Mouse (Mus musculus): ENCODE data around the gene Clca2.
"Not testable (repeated sequence)": the region's sequence is repeated elsewhere in the genome, so short reads cannot be mapped to it uniquely, and the experiment has no call there.

The Clca2 gene

DNA sequence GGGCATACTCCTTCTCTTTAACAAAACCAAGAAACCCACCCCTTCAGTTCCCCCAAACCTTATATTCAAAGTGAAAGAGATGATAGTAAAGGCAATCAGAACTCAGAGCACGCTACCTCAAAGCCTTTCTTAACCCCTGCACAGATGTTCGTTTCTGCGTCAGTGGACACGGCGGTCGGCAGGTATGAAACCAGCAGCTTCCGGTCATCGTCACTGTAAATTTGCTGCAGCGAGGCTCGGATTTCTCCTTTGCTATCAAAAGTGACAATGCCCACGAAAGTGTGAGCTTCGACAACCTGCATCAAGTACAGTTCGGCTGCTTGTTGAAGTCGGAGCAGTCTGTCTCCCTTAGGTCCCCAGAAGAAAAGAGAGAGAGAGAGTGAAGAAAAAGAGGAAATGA is 13.1 kb downstream of the Clca2 start:
- no peak for DNase-seq (ENCODE audit: low spot score in 2 of 2)

DNA sequence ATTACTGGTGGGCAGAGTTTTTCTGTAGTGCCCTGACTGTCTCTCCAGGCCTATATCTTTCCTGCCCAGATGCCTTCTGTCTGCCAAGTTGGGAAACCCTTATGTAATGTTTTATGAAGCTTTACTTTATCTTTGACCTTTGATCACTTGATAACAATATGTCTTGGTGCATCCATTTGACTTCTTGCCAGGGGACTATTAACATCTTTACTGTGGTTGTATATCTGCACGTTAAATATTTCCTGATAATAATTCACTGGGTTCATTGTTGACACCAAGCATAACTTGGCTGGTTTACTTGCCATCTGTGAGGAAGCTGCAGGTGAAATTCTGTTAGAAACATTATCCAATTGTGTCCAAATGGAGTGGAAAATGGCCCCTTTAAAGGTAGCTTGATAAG is 16.2 kb downstream of the Clca2 start:
- no peak for DNase-seq (ENCODE audit: low spot score in 2 of 2)

DNA sequence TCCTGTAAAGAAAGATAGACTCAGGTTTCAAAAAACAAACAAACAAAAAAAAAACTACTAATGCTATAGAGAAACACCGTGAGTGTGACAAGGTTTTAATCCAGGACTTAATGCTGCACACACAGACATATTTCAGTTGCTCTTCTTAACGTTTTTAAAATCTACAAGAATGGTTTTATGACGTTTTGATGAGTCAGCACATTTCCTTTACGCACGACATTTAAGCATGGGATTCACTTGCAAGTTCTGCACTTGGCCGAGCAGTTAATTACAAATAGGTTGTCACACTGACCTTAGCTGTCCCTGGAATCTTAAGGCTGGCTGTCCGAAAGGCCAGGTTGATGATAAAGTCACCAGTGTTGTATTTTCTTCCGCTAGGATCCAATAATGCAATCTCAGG is 18.3 kb downstream of the Clca2 start:
- no peak for DNase-seq (ENCODE audit: low spot score in 2 of 2)

DNA sequence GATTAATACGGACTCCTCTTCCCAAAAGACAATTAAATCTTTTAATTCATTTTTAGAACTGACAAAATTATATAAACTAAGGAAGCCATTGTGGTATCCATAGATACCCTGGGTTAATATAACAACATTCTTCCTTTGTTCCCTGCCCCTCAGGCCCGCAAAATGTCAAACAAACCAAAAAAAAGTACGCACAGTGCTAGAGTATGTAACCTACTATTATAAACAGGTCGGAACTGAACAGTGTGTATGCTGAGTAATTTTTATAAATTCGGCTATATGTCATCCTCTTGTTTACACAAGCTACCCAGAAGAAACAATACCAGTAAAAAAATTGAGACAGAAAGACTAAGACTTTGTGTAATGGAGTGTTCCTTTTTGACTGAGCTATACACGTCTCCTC is 20.8 kb downstream of the Clca2 start:
- no peak for DNase-seq (ENCODE audit: low spot score in 2 of 2)

DNA sequence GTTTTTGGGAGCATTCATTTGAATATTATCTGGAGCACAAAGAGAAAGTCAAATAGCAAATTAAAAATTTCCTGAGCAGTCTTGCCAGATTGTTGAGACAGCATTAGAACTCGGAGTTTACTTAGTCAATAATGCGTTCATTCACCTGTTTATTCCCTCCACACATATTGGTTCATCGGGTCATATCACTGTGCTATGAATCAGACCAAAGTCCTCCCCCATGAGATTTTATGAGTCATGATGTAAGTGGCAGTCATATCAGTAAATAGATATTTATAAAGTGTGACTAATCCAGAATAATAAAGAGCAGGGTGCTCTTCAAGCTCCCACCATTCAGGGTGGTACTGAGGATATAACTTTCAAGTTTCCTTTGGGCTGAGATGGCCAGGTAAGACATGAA is 26.9 kb downstream of the Clca2 start:
- no peak for DNase-seq (ENCODE audit: low spot score in 2 of 2)

DNA sequence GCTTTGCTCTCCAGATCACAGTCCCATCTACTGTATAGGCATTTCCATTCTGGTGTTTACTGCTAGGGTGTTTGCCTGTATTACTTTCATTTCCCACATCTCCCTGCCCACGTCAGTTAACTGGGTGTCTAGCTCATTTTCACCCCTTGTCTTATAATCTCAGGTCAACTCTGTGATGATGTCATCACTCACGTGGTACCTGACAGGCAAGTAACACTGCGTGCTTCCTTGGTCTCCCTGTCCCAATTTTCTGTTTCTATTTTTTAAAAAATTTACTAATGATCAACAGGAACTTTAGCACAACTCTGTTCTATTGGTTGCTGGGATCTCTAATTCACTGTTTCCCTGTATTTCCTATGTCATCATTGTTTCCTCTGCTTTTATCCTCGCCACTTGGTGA is 30.3 kb downstream of the Clca2 start:
- no peak for DNase-seq (ENCODE audit: low spot score in 2 of 2)

DNA sequence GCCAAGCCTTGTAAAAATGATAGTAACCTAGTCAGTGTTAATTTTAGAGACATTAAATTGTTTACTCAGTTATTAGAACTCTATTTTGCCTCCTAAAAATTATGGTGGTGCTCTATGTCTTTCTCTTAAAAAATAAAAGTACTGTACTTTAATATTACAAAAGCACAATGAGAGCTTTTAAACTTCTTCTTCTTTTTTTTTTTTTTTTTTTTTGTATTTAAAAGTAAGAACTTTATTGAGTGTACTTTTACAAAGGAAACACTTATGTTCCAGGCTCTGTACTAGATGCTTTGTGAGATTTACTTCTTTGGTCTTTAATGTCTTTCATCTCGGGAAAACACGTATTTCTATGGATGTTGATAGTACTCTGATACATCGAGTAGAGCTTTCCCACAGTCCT is 44.1 kb downstream of the Clca2 start:
- DNase-seq (ENCODE audit: low spot score in 2 of 2), result not testable (repeated sequence)

DNA sequence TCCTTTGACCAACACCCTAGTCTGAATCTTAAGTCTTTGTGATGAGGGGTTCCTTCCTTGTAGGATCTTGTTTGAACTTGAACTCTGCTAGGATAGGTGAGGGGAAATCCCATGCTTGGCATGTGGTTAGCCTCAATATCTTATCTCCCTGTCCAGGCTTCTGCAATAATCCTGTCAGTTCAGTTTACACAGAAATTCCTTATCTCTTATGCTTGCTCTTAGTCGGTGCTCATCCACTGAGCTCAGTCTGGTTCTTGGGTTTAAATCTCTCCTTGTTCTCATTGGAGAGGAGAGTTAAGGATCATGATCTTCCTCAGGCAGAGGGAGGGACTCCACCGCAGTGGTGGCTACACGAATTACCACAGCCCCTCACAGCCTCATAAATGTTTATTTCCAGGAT is 49.4 kb downstream of the Clca2 start:
- DNase-seq (ENCODE audit: low spot score in 2 of 2), result no peak

DNA sequence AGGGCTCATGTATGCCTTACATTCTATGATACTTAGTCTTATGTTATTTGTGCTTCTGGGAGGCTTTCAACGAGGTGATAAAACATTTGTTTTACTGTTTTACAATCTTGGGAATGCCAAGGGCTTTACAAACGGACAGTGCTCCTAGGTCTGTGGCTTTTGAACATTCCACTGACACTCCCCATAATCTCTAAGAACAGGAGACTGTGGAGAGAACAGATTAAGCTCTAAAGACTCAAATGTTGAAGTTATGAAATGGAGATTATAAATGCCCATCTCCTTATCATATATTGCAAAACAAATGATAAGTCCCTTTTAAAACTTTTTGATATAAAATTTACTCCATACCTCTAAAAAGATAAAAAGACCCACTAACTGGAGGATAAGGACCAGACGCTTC is 60.4 kb downstream of the Clca2 start:
- no peak for DNase-seq (ENCODE audit: low spot score in 2 of 2)

DNA sequence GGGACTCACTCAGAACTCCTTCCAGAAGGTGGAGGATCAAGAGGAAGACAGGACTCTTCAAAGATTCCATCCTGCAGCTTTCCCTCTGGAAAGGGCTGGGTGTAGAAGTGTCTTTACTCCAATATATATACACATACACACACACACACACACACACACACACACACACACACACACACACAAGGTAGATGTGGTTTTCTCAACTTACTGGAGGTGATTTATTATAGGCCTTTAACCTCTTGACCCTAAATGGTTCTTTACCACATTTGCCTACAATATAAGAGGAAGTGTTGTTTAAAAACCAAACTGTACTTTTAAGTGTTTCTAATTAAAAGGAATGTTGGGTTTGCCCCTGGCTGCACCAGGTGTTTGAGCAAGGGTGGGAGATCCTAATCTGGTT is 66.6 kb downstream of the Clca2 start, which contains the start of gene Clca1:
TSS of gene Clca1 (minus strand) at position 101 of the 400 bp plus-strand sequence.
- DNase-seq (ENCODE audit: low spot score in 2 of 2), result no peak

DNA sequence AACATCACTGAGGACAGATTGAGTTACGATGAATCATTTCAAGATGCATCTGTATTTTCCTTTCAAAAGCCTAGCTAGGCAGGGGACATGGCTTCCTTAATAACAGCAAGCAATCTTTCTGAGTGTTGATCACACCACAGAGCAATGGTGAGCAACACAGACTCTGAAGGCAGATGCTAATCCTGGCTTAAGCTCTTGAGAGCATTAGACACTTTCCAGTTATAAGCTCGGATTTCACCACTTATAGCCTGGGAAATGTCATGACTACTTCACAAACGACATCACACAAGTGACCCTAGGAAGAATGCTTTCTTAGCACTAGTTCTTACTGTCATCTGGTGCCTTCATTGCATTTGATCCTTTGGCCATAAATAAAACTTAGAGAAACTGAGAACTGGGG is 71.2 kb downstream of the Clca2 start:
- DNase-seq (ENCODE audit: low spot score in 2 of 2), result no peak

DNA sequence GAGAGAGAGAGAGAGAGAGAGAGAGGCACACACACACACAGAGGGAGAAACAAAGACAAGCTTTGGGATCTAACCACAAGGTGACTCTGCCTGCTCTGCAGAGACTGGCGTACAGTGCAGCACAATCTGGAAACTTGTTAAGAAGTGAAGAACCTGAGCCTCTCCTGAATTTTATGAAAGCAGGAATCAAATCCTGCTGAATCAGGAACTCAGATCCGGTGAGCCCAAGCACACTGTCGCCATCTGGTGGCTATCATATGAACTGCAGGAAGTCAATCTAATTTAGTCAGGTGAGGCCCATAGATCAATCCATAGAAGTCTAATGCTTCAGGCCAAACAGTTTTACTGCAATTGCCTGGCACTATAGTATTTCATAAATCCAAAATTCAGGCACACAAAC is 72.5 kb downstream of the Clca2 start:
- DNase-seq (ENCODE audit: low spot score in 2 of 2), result peak; percentile 43 to 73
